Mouse (Mus musculus) layer of hippocampus, adult 2 months (tissue): ENCODE data around the gene Olfr374. TPM values are rescaled to one million over a fixed set of nuclear protein-coding genes. Genes with fewer than 3 reads are reported as not detected.

Source experiments
- DNase-seq, 2 experiments: peaks; one replicate each; pipeline ENCODE4 v3.0.0; 2022; ENCODE audit warnings: low spot score in 2 of 2
- H3K27ac ChIP-seq: fragments of 200-600 bp; 2 replicates; pipeline ENCODE4 v1.8.1; 2022
- H3K4me3 ChIP-seq: fragments of 200-600 bp; 2 replicates; pipeline ENCODE4 v1.8.1; 2022; ENCODE audit warnings: mild to moderate bottlenecking
- CTCF ChIP-seq: fragments of 200-600 bp; conservative IDR thresholded peaks from 2 replicates; pipeline ENCODE4 v1.8.1; 2022; ENCODE audit warnings: antibody characterized with exemption, mild to moderate bottlenecking, moderate library complexity
- total RNA-seq, 2 experiments: library from RNA; stranded (reverse); gene quantifications; 2 replicates each; pipeline ENCODE4 v1.2.3; 2021

The Olfr374 gene
- total RNA-seq, 2 experiments from 2014 or later = not detected

DNA sequence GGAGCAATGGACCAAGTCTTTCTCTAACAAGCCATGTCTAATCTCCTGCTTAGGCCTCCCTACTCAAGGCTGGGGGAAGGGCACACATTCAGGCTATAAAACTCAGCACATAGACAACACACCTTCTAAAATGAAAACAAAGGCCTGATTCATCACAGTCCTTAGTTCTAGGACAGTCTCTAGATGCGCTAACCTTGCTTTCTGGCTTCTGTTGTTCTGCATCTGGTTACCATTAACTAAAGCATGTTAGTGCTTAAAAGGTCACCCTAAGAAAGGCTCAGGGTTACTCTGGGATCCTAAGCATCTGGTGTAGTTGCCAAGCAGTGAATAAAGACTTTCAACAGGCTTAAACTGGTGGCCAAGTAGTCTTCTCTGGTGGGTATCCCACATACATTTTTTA is 15.2 kb downstream of the Olfr374 start:
- Histone ChIP-seq H3K27ac (no peak overlapping the region), H3K4me3 (no peak overlapping the region)
- no peak for TF ChIP-seq CTCF
- DNase-seq = no peak

DNA sequence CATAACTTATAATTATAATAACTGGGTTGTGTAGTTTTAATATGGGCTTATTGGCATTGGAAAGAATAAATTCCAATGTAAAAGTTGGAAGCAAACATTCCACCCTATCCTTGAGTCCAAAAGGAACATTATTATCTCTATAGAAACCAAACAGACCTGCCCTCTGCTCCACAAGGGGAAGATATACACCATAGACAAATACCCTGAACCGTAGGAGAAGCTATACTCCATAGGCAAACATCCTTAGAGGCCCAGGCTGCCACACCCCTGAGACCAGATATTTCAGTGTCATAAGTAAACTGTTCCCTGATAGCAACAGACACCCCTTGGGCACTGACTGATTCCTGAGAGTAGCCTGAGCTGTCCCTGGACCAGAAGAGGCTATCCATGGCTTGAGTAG is 21.0 kb downstream of the Olfr374 start:
- Histone ChIP-seq H3K4me3 (no peak overlapping the region), H3K27ac (no peak overlapping the region)
- no peak for DNase-seq
- TF ChIP-seq CTCF = no peak

DNA sequence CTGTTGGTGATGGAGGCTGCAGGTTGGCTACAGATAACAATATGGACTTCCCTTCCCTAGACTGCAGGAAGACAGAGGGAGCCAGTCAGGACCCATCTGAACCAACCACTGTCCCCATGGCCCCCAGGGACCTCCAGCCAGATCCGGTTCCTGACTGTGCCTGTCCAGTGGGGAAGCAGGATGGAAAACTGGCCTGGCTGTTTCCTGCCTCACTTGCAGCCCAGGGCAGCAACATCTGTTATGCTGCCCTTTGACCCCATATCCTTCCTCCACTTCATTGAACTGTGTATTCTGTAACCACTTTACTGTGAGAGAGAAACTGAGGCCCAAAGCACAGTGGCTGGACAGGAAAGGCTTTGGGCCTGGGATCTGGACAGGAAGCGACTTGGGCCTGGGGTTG is 24.4 kb downstream of the Olfr374 start:
- no peak for DNase-seq
- TF ChIP-seq CTCF = no peak

DNA sequence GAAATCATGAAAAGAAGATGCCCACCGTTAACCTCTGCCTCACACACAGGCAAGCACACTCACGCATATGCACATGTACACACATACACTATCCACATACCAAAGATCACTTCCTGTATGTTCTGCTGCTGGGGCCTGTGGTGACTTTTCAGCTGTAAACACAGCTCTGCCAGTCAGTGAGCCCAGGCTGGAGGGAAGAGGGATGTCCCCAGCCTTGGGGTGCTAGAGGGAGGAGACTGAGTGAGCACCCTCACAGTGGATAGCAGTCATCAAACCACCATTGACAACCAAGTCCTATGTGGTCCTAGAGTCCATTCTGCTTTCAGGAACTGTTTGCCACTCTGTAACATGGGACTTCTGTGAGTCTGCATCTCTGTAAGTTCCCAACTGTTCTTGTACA is 25.1 kb downstream of the Olfr374 start:
- no peak for DNase-seq
- no peak overlapping the region for H3K27ac ChIP-seq
- TF ChIP-seq CTCF = no peak
- no peak overlapping the region for H3K4me3 ChIP-seq

More for the DNA sequence above, 24.4 kb downstream of the Olfr374 start:
- Histone ChIP-seq H3K4me3 (no peak overlapping the region), H3K27ac (no peak overlapping the region)

DNA sequence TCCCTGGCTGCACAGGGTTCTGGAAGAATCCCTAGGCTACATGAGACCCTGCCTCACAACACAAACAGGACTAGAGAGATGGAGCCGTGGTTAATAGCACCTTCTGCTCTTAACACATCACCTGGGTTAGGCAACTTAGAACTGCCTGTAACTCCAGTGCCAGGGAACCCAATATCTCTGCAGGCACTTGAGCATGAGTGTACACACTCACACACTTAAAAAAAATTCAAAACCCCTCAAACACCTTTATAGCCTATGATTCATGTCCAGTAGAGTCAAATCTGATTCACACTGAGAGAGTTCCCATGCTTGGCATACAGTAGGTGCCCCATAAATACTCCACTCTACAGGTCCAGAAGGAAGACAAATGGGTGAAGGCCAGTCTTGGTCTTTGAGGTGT is 25.6 kb downstream of the Olfr374 start:
- no peak for TF ChIP-seq CTCF
- no peak for DNase-seq

DNA sequence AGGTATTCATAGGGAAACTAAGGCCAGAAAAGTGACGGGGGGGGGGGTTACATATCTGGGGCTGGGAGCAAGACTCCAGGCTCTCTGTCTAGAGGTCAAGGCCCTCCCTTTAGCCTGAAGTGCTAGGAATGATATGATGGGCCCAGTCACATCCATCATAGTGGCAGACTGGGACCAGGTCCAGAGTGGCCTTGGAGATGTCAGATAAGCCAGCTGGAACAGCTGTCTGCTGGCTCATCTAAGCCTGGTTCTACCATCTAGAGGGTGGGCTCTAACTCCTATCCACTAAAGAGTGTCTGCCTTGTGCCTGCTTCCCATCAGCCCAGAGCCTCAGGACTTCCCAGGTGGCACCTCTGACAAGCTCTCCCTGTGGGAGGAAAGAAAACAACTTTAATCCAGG is 26.1 kb downstream of the Olfr374 start:
- TF ChIP-seq CTCF = no peak
- DNase-seq = no peak
- H3K27ac ChIP-seq = no peak overlapping the region
- no peak overlapping the region for H3K4me3 ChIP-seq

More for the DNA sequence above, 25.6 kb downstream of the Olfr374 start:
- no peak overlapping the region for H3K4me3 ChIP-seq
- no peak overlapping the region for H3K27ac ChIP-seq

DNA sequence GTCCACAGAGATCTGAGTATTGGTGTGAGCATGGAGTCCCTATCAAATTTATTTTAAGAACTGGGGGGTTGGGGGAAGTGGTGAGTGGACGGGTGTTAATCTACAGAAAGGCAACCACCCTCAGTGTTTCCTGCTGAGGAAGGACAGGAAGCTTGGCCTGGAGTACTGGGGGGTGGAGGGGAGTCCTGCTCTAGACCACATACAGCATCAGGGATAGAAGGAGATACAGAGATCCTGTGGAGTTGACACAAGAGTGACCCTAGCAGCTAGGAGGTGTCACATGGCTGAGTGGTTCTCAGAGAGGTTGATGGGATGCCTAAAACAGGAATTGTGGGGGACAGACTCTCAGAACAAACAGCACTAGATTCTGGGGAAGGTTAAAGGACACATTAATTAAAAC is 26.7 kb downstream of the Olfr374 start:
- Histone ChIP-seq H3K4me3 (no peak overlapping the region), H3K27ac (no peak overlapping the region)
- no peak for DNase-seq
- no peak for TF ChIP-seq CTCF

DNA sequence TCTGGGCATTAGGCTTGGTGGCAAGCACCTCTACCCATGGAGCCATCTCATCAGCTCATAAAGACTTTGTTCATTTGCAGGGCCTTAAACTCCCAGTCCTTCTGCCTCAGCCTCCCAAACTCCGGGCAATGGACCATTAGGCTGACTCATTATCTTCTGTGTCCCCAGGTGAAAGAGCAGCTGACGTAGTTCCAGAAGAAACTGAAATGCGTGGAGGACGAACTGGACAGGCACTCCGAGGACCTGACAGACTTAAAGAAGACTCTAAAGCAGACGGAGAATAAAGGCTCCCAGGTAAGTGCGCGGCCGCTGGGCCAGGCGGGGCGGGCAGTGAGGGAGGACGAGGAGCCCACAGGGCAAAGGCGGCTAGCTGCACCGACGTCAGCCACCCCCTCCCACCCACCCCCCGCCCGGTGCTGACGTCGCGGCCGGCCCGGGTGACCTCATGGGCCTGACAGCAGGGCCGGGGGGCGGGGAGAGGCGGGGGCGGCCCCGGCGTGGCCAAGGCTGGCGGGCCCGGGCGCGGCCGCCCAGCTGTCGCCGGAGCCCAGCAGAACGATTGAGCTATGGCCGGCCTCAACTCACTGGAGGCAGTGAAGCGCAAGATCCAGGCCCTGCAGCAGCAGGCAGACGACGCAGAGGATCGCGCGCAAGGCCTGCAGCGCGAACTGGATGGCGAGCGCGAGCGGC is 28.1 kb downstream of the Olfr374 start, which contains the start of gene Tpm4:
Gene Tpm4 (plus strand): TSS at position 220 of the 690 bp plus-strand sequence.
- H3K4me3 ChIP-seq = peak within 1 kb of the TSS; percentile 85
- no peak for TF ChIP-seq CTCF
- H3K27ac ChIP-seq = peak within 1 kb of the TSS; percentile 75
- peak in 1 of 2 experiments; percentile 21 for DNase-seq

DNA sequence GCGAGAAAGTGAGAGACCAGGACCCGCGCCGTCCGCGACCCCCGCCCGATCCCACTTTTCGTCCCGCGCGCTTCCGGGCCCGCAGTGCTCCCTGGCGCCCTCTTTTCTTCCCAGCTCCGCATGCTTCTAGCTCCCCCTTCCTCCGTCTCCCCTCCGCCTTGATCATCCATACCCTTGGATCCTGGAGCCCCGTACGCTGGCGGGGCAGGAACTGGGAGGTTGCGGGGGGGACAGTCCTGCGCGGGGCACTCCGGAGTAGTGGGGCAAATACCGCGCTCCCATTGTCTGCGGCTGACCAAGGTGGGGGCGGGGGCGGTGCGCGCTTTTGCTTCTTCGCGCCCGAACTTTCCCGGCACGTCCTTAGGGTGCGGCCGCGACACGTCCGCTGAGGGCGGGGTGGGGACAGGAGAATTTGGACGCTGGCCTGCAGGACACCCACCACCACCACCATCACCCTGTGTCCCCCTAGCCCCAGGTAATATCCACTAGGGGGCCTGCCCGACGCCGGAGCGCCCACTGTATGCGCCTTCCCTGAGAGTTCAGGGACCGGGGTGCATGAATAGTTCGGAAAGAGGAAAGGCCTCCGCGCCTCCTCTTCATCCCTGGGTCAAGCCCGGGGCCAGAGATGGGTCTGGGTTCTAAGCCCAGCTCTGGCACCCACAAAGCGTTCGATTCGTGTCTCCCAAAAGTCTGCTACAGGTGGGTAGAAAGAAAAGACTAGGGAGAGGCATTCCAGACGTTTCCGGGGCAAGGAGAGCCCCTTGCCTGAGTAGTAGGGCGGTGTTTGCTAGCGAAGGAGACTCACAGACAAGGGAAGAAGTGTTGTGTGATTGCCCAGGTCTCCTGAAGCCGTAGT is 28.8 kb downstream of the Olfr374 start:
- no peak for DNase-seq
- H3K4me3 ChIP-seq = peak overlapping the region; percentile 85
- H3K27ac ChIP-seq = peak overlapping the region; percentile 75
- TF ChIP-seq CTCF = peak; percentile 58

DNA sequence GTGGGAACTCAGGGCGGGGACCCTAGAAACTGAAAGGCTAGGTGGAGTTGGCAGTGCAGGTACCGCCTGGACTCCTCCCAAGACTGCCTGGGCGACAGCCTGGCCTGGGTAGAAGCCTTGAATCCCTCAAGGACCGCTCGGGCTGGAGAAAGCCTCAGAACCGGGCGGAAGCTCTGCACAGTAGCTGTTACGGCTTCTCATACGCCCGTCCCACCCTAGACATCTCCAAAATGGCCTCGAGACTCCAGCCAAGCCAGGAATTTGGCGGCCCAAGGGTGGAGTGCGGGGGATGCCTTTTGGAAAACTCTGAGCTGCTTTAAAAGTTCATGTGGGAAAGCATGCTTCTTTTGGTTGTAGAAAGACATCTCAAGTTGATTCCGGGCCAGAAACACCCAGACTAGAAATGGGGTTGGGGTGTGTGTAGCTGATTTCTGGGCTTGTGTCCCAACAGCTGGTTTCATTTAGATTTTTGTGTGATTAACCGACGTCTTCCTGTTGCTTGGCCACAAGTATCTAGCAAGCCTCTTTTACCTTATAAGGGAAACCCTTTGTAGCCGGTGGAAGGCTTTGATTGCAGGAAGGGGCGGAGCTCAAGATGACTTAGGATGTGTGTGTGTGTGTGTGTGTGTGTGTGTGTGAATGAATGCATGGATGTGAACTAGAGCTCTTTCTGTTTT is 29.6 kb downstream of the Olfr374 start:
- Histone ChIP-seq H3K27ac (peak overlapping the region; percentile 75), H3K4me3 (peak overlapping the region; percentile 85)
- DNase-seq = no peak
- TF ChIP-seq CTCF = no peak

DNA sequence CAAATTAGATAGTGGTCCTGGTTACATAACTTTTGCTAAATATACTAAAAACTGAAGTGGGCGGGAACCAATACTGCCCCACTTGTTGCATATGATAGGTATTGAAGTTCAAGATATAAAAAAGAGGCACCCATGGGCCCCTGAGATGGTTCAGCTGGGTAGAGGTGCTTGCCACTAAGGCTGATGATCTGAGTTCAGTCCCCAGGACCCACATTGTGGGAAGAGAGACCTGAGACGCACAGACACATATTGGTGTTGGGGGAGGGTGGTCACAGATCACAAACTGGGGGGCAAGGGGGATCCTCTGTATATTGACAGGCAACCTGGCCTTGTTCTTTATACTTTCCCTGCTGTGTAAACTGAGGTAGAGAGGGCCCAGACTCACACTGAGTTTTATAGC is 30.6 kb downstream of the Olfr374 start:
- no peak for DNase-seq
- TF ChIP-seq CTCF = no peak
- H3K4me3 ChIP-seq = no peak overlapping the region
- H3K27ac ChIP-seq = no peak overlapping the region

DNA sequence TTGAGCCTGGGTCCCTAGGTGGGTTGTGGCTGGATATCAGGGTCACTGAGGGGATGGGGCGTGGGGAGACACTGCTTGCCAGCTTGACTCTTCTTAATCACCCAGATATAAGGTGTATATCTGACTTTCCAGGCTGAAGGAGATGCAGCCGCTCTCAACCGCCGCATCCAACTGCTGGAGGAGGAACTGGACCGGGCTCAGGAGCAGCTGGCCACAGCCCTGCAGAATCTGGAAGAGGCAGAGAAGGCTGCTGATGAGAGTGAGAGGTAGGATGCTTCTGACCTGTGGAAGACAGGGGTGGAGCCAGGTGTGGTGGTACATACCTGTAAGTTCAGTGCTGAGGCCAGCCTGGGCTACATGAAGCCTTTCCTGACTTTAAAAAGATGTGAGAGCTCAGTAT is 31.6 kb downstream of the Olfr374 start:
- no peak for DNase-seq
- Histone ChIP-seq H3K4me3 (no peak overlapping the region), H3K27ac (no peak overlapping the region)
- TF ChIP-seq CTCF = no peak

DNA sequence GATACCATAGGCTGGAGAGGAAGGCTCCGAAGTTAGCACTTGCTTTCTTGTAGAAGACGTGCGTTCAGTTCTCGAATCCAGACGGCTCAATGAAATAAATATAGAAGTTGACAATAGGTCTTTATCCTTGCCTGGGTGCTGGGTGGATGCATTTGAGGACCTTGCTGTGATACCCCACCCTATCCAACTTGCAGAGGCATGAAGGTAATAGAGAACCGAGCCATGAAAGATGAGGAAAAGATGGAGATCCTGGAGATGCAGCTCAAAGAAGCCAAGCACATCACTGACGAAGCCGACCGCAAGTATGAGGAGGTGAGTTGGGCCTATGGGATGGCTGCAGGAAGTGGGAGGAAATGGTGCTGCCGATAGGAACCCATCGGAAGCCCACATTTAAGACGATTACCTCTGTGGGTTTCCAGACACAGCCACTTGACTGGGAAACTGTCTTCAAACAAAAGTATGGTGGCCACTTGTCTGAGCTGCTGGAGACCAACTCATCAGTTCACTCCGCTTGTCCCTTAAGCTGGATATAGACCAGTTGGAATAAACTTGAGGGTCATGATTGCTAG is 36.5 kb downstream of the Olfr374 start:
- no peak overlapping the region for H3K4me3 ChIP-seq
- H3K27ac ChIP-seq = no peak overlapping the region
- TF ChIP-seq CTCF = no peak
- DNase-seq = no peak
